Mouse (Mus musculus): ENCODE measurements at regions not wholly inside any gene's neighbourhood (a gene's known extent, or its start where the extent isn't known, plus 50 kb on each side); places are given as distances from the start of the nearest gene placed in this dataset.

DNA sequence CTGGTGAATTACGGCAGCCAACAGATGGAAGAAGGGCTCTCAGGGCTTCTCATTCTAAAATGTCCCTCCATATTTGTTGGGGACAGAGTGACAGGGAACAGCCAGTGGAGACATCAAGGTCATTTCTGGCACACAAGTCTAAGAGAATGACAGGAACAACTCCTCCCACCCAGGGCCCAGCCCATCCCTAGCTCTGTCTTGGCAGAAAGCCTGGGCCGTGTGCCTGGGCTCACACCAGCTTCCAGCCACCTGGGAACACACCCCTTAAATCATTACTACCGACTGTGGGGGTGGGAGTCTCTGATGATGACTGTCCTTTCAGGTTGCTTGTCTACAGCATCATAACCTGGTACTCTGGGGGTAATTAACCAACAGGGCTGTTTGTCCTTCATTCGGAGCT is 53.8 kb upstream of the Zmiz1 start:
- no peak for TF ChIP-seq CTCF (IDR thresholded peaks at IDR 0.05; ENCODE audit: low read depth)
- TF ChIP-seq EP300 (IDR thresholded peaks at IDR 0.05; ENCODE audit: low read depth), result no peak; the same call in 1 of the 2 replicates
